Mouse (Mus musculus) thymus, postnatal 0 days (tissue): ENCODE results near the gene Mrpl43. TPM values are rescaled to one million over a fixed set of nuclear protein-coding genes. Genes with fewer than 3 reads are reported as not detected.

Experiments used
- DNase-seq: peaks from one replicate; pipeline ENCODE4 v3.0.0-alpha.2; 2015; ENCODE audit warnings: low spot score
- polyA plus RNA-seq: library from polyadenylated mRNA; unstranded; fragments of >200 nt; fragmentation: Nextera tagmentation; extraction: Ambion mirVana; gene quantifications from 2 replicates; pipeline ENCODE4 v1.2.1, GENCODE M21; 2015

Gene Mrpl43
- polyA plus RNA-seq, 1 experiment from 2014 or later: 102 TPM

- no peak for DNase-seq
These were observed 29.1 kb downstream of the Mrpl43 start for GRCm38 (mm10) chr19:44977148-44977547.

- no peak for DNase-seq
These were observed 29.6 kb downstream of the Mrpl43 start for GRCm38 (mm10) chr19:44976636-44977035.

GRCm38 (mm10) chr19:44968329-44968728 lies 37.9 kb downstream of the Mrpl43 start:
- no peak for DNase-seq

GRCm38 (mm10) chr19:44965978-44966377 lies 40.3 kb downstream of the Mrpl43 start:
- no peak for DNase-seq

GRCm38 (mm10) chr19:44959633-44960032 lies 46.6 kb downstream of the Mrpl43 start:
- no peak for DNase-seq

Other genes starting within 250 kb of the Mrpl43 start
- 16.7 and 17.3 TPM in 2 replicates for gene Slf2, start 75.3 kb downstream of the Mrpl43 start, polyA plus RNA-seq
- 0.62 and 1.2 TPM in 2 replicates for gene Sema4g, start 17.3 kb downstream of the Mrpl43 start, polyA plus RNA-seq
- 13.4 and 15.5 TPM in 2 replicates for gene Twnk, start 779 bp downstream of the Mrpl43 start, polyA plus RNA-seq
- 12.5 and 13.2 TPM in 2 replicates for gene Lzts2, start 8.0 kb upstream of the Mrpl43 start, polyA plus RNA-seq
- gene Pdzd7, start 39.3 kb upstream of the Mrpl43 start, polyA plus RNA-seq: 0.05 and 0.08 TPM in 2 replicates
- 17.4 and 17.9 TPM in 2 replicates for gene Sfxn3, start 41.1 kb upstream of the Mrpl43 start, polyA plus RNA-seq
- gene Kazald1, start 68.8 kb upstream of the Mrpl43 start, polyA plus RNA-seq: 9.0 and 10.8 TPM in 2 replicates
- 0.07 and 0.15 TPM in 2 replicates for gene Tlx1, start 144.2 kb upstream of the Mrpl43 start, polyA plus RNA-seq
- gene Lbx1, start 229.4 kb upstream of the Mrpl43 start, polyA plus RNA-seq: not detected in 2 replicates